Mouse (Mus musculus): ENCODE measurements around the gene Sv2b. TPM values are rescaled to one million over a fixed set of nuclear protein-coding genes. Genes with fewer than 3 reads are reported as not detected.

The Sv2b gene
- polyA plus RNA-seq, 1 experiment from 2014 or later = 0.64 TPM

GRCm38 (mm10) chr7:75318320-75318719 lies 9.3 kb upstream of the Sv2b start:
- H3K27me3 ChIP-seq (replicated peaks) = no peaks in the 10 kb centered on the region
- H3K9me3 ChIP-seq (replicated peaks) = no peaks in the 10 kb centered on the region
- H3K9ac ChIP-seq = no peak overlapping the region
- WGBS = 83% methylated on average over 1 of the region's 1 CpGs
- no peak overlapping the region for H3K27ac ChIP-seq (ENCODE audit: poor library complexity, severe bottlenecking)
- no peaks in the 10 kb centered on the region for H3K36me3 ChIP-seq
- no peaks in the 10 kb centered on the region for H3K4me1 ChIP-seq (replicated peaks)
- no peak overlapping the region for H3K4me2 ChIP-seq
- no peak for ATAC-seq (ENCODE audit: insufficient number of reproducible peaks, low FRiP score)
- H3K4me3 ChIP-seq = no peak overlapping the region

GRCm38 (mm10) chr7:75314873-75315272 lies 5.8 kb upstream of the Sv2b start:
- no peaks in the 10 kb centered on the region for H3K9me3 ChIP-seq (replicated peaks)
- no peak overlapping the region for H3K9ac ChIP-seq
- H3K27ac ChIP-seq (ENCODE audit: poor library complexity, severe bottlenecking) = no peak overlapping the region
- no peak overlapping the region for H3K4me2 ChIP-seq
- 63% methylated on average over 5 of the region's 5 CpGs for WGBS
- no peak for ATAC-seq (ENCODE audit: insufficient number of reproducible peaks, low FRiP score)
- H3K4me3 ChIP-seq = no peak overlapping the region
- peaks cover 8% of the 10 kb centered on the region for H3K27me3 ChIP-seq (replicated peaks)
- no peaks in the 10 kb centered on the region for H3K36me3 ChIP-seq
- no peaks in the 10 kb centered on the region for H3K4me1 ChIP-seq (replicated peaks)

GRCm38 (mm10) chr7:75309570-75309969 lies 508 bp upstream of the Sv2b start:
- Histone ChIP-seq H3K27me3 (replicated peaks) (peaks cover 47% of the 10 kb centered on the region), H3K27ac (ENCODE audit: poor library complexity, severe bottlenecking) (no peak overlapping the region), H3K4me3 (no peak overlapping the region), H3K9ac (no peak overlapping the region), H3K4me2 (0 out of 2 replicates have a peak overlapping the region, but pooled peaks have one; percentile 96), H3K4me1 (replicated peaks) (peaks cover 15% of the 10 kb centered on the region), H3K9me3 (replicated peaks) (no peaks in the 10 kb centered on the region), H3K36me3 (no peaks in the 10 kb centered on the region)
- 83% methylated on average over 8 of the region's 8 CpGs for WGBS
- no peak for ATAC-seq (ENCODE audit: insufficient number of reproducible peaks, low FRiP score)

- no peak overlapping the region; the same call in 1 of the 2 replicates for H3K9ac ChIP-seq
- WGBS = 7% methylated on average over 8 of the region's 8 CpGs
Measured at GRCm38 (mm10) chr7:75308140-75308456, 964 bp downstream of the Sv2b start.

GRCm38 (mm10) chr7:75307570-75308087 lies 1.4 kb downstream of the Sv2b start:
- H3K4me3 ChIP-seq = peak overlapping the region; percentile 48; the same call in 1 of the 2 replicates
- H3K9ac ChIP-seq = no peak overlapping the region
- H3K4me1 ChIP-seq (replicated peaks) = peaks cover 15% of the 10 kb centered on the region
- WGBS = 46% methylated on average over 8 of the region's 8 CpGs
- no peaks in the 10 kb centered on the region for H3K9me3 ChIP-seq (replicated peaks)
- H3K36me3 ChIP-seq = no peaks in the 10 kb centered on the region
- peaks cover 50% of the 10 kb centered on the region for H3K27me3 ChIP-seq (replicated peaks)
- no peak for ATAC-seq (ENCODE audit: insufficient number of reproducible peaks, low FRiP score)
- H3K27ac ChIP-seq (ENCODE audit: poor library complexity, severe bottlenecking) = no peak overlapping the region
- peak overlapping the region; percentile 96 for H3K4me2 ChIP-seq

More at GRCm38 (mm10) chr7:75308140-75308456, 964 bp downstream of the Sv2b start:
- no peaks in the 10 kb centered on the region for H3K9me3 ChIP-seq (replicated peaks)
- no peak for ATAC-seq (ENCODE audit: insufficient number of reproducible peaks, low FRiP score)
- peak overlapping the region; percentile 96 for H3K4me2 ChIP-seq
- peaks cover 15% of the 10 kb centered on the region for H3K4me1 ChIP-seq (replicated peaks)
- no peaks in the 10 kb centered on the region for H3K36me3 ChIP-seq
- H3K27me3 ChIP-seq (replicated peaks) = peaks cover 50% of the 10 kb centered on the region
- no peak overlapping the region for H3K27ac ChIP-seq (ENCODE audit: poor library complexity, severe bottlenecking)
- peak overlapping the region; percentile 48 for H3K4me3 ChIP-seq

GRCm38 (mm10) chr7:75305901-75306465 lies 3.1 kb downstream of the Sv2b start:
- Histone ChIP-seq H3K4me2 (no peak overlapping the region), H3K4me1 (replicated peaks) (peaks cover 15% of the 10 kb centered on the region), H3K27ac (ENCODE audit: poor library complexity, severe bottlenecking) (no peak overlapping the region), H3K36me3 (no peaks in the 10 kb centered on the region), H3K9ac (no peak overlapping the region), H3K27me3 (replicated peaks) (peaks cover 50% of the 10 kb centered on the region), H3K4me3 (no peak overlapping the region), H3K9me3 (replicated peaks) (no peaks in the 10 kb centered on the region)
- 62% methylated on average over 9 of the region's 9 CpGs for WGBS
- no peak for ATAC-seq (ENCODE audit: insufficient number of reproducible peaks, low FRiP score)

GRCm38 (mm10) chr7:75302523-75303215 lies 6.4 kb downstream of the Sv2b start:
- WGBS = 68% methylated on average over 6 of the region's 6 CpGs
- no peaks in the 10 kb centered on the region for H3K36me3 ChIP-seq

GRCm38 (mm10) chr7:75299245-75299644 lies 9.8 kb downstream of the Sv2b start:
- no peak overlapping the region for H3K4me3 ChIP-seq
- H3K27ac ChIP-seq (ENCODE audit: poor library complexity, severe bottlenecking) = no peak overlapping the region
- 0 out of 2 replicates have a peak, but pooled peaks cover 7% of the 10 kb centered on the region for H3K27me3 ChIP-seq (replicated peaks)
- H3K9me3 ChIP-seq (replicated peaks) = no peaks in the 10 kb centered on the region
- H3K4me1 ChIP-seq (replicated peaks) = no peaks in the 10 kb centered on the region
- H3K4me2 ChIP-seq = no peak overlapping the region
- WGBS = 78% methylated on average over 4 of the region's 4 CpGs
- no peak overlapping the region for H3K9ac ChIP-seq
- no peak for ATAC-seq (ENCODE audit: insufficient number of reproducible peaks, low FRiP score)
- H3K36me3 ChIP-seq = no peaks in the 10 kb centered on the region

More at GRCm38 (mm10) chr7:75302523-75303215, 6.4 kb downstream of the Sv2b start:
- Histone ChIP-seq H3K4me3 (no peak overlapping the region), H3K9me3 (replicated peaks) (no peaks in the 10 kb centered on the region), H3K4me1 (replicated peaks) (0 out of 2 replicates have a peak, but pooled peaks cover 3% of the 10 kb centered on the region), H3K27ac (ENCODE audit: poor library complexity, severe bottlenecking) (no peak overlapping the region), H3K9ac (no peak overlapping the region), H3K4me2 (no peak overlapping the region), H3K27me3 (replicated peaks) (peaks cover 24% of the 10 kb centered on the region)
- ATAC-seq (ENCODE audit: insufficient number of reproducible peaks, low FRiP score) = no peak

- no peak overlapping the region for H3K27ac ChIP-seq (ENCODE audit: poor library complexity, severe bottlenecking)
- H3K9ac ChIP-seq = no peak overlapping the region
- H3K27me3 ChIP-seq (replicated peaks) = 0 out of 2 replicates have a peak, but pooled peaks cover 4% of the 10 kb centered on the region
- no peak for ATAC-seq (ENCODE audit: insufficient number of reproducible peaks, low FRiP score)
- no peak overlapping the region for H3K4me3 ChIP-seq
- no peaks in the 10 kb centered on the region for H3K36me3 ChIP-seq
- WGBS = 56% methylated on average over 6 of the region's 6 CpGs
- no peaks in the 10 kb centered on the region for H3K4me1 ChIP-seq (replicated peaks)
- H3K4me2 ChIP-seq = no peak overlapping the region
- no peaks in the 10 kb centered on the region for H3K9me3 ChIP-seq (replicated peaks)
Measured at GRCm38 (mm10) chr7:75296688-75297119, 12.4 kb downstream of the Sv2b start.

GRCm38 (mm10) chr7:75295228-75295865 lies 13.7 kb downstream of the Sv2b start:
- no peak overlapping the region for H3K4me2 ChIP-seq
- no peaks in the 10 kb centered on the region for H3K9me3 ChIP-seq (replicated peaks)
- H3K9ac ChIP-seq = no peak overlapping the region
- H3K4me3 ChIP-seq = no peak overlapping the region
- WGBS = 74% methylated on average over 5 of the region's 5 CpGs
- no peaks in the 10 kb centered on the region for H3K4me1 ChIP-seq (replicated peaks)
- 0 out of 2 replicates have a peak, but pooled peaks cover 3% of the 10 kb centered on the region for H3K27me3 ChIP-seq (replicated peaks)
- no peak for ATAC-seq (ENCODE audit: insufficient number of reproducible peaks, low FRiP score)
- no peaks in the 10 kb centered on the region for H3K36me3 ChIP-seq
- no peak overlapping the region for H3K27ac ChIP-seq (ENCODE audit: poor library complexity, severe bottlenecking)

GRCm38 (mm10) chr7:75292246-75292645 lies 16.8 kb downstream of the Sv2b start:
- Histone ChIP-seq H3K4me2 (no peak overlapping the region), H3K27me3 (replicated peaks) (no peaks in the 10 kb centered on the region), H3K9ac (no peak overlapping the region), H3K9me3 (replicated peaks) (peaks cover 4% of the 10 kb centered on the region), H3K4me1 (replicated peaks) (no peaks in the 10 kb centered on the region), H3K27ac (ENCODE audit: poor library complexity, severe bottlenecking) (no peak overlapping the region), H3K36me3 (no peaks in the 10 kb centered on the region), H3K4me3 (no peak overlapping the region)
- WGBS = 43% methylated on average over 3 of the region's 3 CpGs
- no peak for ATAC-seq (ENCODE audit: insufficient number of reproducible peaks, low FRiP score)

Measured in heart, embryonic 12.5 days (tissue).